Mouse (Mus musculus): ENCODE measurements around the gene Zfp341.

Gene Zfp341

GRCm38 (mm10) chr2:154633876-154634644 lies 21.0 kb downstream of the Zfp341 start:
- no peak for DNase-seq (ENCODE audit: extremely low spot score, low spot score)

- no peak for DNase-seq (ENCODE audit: extremely low spot score, low spot score)
Measured at GRCm38 (mm10) chr2:154635826-154636225, 22.7 kb downstream of the Zfp341 start.

- no peak for DNase-seq (ENCODE audit: extremely low spot score, low spot score)
Measured at GRCm38 (mm10) chr2:154638521-154638920, 25.4 kb downstream of the Zfp341 start.

GRCm38 (mm10) chr2:154639115-154639514 lies 26.0 kb downstream of the Zfp341 start:
- DNase-seq (ENCODE audit: extremely low spot score, low spot score): no peak

GRCm38 (mm10) chr2:154641176-154641575 lies 28.1 kb downstream of the Zfp341 start:
- no peak for DNase-seq (ENCODE audit: extremely low spot score, low spot score)

GRCm38 (mm10) chr2:154642005-154642459 lies 28.9 kb downstream of the Zfp341 start:
- DNase-seq (ENCODE audit: extremely low spot score, low spot score): no peak

- DNase-seq (ENCODE audit: extremely low spot score, low spot score): no peak
Measured at GRCm38 (mm10) chr2:154642712-154643385, 29.8 kb downstream of the Zfp341 start.

GRCm38 (mm10) chr2:154646634-154647033 lies 33.5 kb downstream of the Zfp341 start:
- no peak for DNase-seq (ENCODE audit: extremely low spot score, low spot score)

- DNase-seq (ENCODE audit: extremely low spot score, low spot score): peak; percentile 26
Measured at GRCm38 (mm10) chr2:154648086-154648485, 35.0 kb downstream of the Zfp341 start.

GRCm38 (mm10) chr2:154650404-154650803 lies 37.3 kb downstream of the Zfp341 start:
- no peak for DNase-seq (ENCODE audit: extremely low spot score, low spot score)

- no peak for DNase-seq (ENCODE audit: extremely low spot score, low spot score)
Measured at GRCm38 (mm10) chr2:154651363-154651762, 38.3 kb downstream of the Zfp341 start, which contains the start of gene Chmp4b. Gene Chmp4b (plus strand): TSS chr2:154651705.

GRCm38 (mm10) chr2:154654976-154655375 lies 41.9 kb downstream of the Zfp341 start:
- no peak for DNase-seq (ENCODE audit: extremely low spot score, low spot score)

GRCm38 (mm10) chr2:154655878-154656414 lies 42.8 kb downstream of the Zfp341 start:
- no peak for DNase-seq (ENCODE audit: extremely low spot score, low spot score)

GRCm38 (mm10) chr2:154656710-154657485 lies 43.8 kb downstream of the Zfp341 start:
- DNase-seq (ENCODE audit: extremely low spot score, low spot score): peak; percentile 94

- DNase-seq (ENCODE audit: extremely low spot score, low spot score): no peak
Measured at GRCm38 (mm10) chr2:154657486-154658237, 44.6 kb downstream of the Zfp341 start.

- DNase-seq (ENCODE audit: extremely low spot score, low spot score): no peak
Measured at GRCm38 (mm10) chr2:154659070-154659469, 46.0 kb downstream of the Zfp341 start.

GRCm38 (mm10) chr2:154659531-154660074 lies 46.5 kb downstream of the Zfp341 start:
- DNase-seq (ENCODE audit: extremely low spot score, low spot score): no peak

- no peak for DNase-seq (ENCODE audit: extremely low spot score, low spot score)
Measured at GRCm38 (mm10) chr2:154668680-154669079, 55.6 kb downstream of the Zfp341 start.

GRCm38 (mm10) chr2:154670106-154670505 lies 57.0 kb downstream of the Zfp341 start:
- no peak for DNase-seq (ENCODE audit: extremely low spot score, low spot score)

- no peak for DNase-seq (ENCODE audit: extremely low spot score, low spot score)
Measured at GRCm38 (mm10) chr2:154670741-154671140, 57.6 kb downstream of the Zfp341 start.
